Mouse (Mus musculus) lung, postnatal 36 days (tissue): ENCODE measurements around the gene Ogg1.
"Not testable (repeated sequence)": the region's sequence is repeated elsewhere in the genome, so short reads cannot be mapped to it uniquely, and the experiment has no call there.

Experiments
- DNase-seq: peaks from one replicate; pipeline ENCODE4 v3.0.0; 2022; ENCODE audit warnings: mixed read lengths

The Ogg1 gene

DNA sequence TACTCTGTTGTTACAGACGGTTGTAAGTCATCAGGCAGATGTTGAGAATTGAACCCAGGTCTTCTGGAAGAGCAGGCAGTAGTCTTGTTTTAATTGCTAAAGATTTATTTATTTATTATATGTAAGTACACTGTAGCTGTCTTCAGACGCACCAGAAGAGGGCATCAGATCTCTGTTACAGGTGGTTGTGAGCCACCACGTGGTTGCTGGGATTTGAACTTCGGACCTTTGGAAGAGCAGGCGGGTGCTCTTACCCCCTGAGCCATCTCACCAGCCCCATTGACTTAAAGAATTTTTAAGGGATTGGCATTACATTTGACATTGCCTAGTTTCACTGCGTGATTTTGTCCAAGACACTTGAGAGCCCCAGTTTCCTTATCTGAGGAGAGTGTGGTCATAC, 6.0 kb downstream of the Ogg1 start:
- DNase-seq, result not testable (repeated sequence)

DNA sequence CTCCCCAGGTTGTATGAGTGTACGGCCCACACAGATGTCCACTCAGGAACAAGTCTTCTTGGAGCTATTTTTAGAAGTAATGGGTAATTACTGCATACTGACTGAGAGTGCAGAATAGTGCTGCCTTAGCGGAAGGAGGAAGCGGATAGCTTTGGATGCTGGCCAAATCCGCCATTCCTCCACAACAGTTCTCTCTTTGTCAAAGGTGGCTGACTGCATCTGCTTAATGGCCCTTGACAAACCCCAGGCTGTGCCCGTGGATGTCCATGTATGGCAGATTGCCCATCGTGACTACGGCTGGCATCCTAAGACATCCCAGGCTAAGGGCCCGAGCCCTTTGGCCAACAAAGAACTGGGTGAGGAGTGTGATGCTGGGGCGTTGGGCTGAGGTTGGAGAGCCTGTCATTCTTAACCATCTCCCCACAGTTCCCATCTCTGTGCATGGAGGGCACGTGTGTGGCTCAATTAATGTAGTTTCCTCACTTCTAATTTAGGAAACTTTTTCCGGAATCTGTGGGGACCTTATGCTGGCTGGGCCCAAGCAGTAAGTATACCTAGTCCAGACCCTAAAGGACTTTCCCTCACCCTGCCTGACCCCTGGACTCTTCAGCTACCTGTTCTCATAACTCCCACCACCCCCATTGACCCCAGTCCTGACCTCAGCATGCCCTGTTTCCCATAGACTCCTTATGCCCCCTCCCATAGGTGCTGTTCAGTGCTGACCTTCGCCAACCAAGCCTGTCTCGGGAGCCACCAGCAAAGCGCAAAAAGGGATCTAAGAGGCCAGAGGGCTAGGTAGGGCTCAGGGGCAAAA, 6.6 kb downstream of the Ogg1 start:
- peak; percentile 55 for DNase-seq

DNA sequence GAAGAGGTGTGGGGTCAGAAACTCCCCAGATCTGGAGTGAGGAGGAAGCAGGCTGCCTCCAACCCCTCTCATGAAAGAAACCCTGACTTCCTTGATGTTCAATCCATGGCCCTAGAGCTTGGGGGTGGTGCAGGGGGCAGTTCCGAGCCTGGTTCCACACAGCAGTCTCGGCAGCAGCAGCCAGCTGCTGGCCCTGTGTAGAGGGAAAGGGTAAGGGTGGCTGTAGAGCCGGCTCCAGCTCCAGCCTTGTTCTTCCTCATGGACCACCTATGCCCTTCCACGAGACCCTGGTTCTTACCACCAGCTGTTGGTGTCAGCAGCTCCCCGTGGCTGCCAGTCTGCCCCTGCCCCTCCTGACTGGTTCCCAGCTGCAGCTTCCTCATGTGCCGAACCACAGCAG, 7.4 kb downstream of the Ogg1 start:
- no peak for DNase-seq

DNA sequence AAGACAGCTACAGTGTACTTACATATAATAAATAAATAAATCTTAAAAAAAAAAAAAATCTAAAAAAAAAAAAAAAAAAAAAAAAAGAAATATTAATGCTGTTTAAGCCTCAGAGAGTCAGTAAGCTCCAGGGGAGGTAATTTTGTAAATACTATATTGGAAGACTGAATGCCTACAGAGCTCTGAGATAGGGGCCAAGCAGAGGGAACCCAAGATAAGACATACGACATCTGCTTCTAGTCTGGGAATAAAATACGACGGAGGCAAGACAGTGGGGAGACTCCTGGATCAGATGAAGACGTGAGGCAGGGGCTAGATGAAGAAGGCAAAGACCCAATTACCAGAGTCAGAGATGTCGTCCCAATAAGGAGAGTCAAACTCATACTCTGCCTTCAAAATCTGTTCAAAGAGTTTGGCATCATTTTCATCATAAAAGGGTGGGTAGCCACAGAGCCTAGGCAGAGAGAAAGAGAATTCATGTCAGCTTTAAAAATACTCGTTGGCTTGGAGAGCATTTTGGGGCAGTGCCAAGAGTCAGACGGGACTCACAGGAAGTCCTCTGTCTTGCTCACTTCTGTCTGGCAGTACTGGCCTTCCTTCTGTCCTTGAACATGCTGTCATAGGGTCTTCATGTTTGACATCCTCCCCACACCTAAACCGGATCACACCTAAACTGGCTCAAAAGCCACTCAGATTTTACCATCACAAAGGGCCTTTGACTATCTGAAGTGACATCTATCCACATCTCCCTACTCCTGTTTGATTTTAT, 10.3 kb downstream of the Ogg1 start:
- peak; percentile 35 for DNase-seq

DNA sequence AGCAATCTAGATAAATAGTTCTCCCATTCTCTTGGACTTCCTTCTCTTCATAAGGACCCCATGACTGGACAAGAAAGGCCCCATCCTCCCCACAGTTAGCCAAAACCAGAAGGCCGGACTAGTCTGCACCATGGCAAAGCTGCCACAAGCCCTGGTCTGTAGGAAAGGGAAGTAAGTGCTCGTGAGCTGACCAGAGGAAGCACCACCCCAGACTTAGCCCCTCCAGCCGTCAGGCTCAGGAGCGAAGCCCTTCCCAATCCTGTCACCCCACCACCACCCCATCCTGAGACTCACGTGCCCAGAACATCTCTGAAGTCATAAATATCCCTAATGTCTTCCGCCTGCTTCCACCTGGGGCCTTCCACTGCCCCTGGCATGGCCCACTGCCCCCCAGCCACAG, 14.8 kb downstream of the Ogg1 start:
- peak; percentile 39 for DNase-seq

DNA sequence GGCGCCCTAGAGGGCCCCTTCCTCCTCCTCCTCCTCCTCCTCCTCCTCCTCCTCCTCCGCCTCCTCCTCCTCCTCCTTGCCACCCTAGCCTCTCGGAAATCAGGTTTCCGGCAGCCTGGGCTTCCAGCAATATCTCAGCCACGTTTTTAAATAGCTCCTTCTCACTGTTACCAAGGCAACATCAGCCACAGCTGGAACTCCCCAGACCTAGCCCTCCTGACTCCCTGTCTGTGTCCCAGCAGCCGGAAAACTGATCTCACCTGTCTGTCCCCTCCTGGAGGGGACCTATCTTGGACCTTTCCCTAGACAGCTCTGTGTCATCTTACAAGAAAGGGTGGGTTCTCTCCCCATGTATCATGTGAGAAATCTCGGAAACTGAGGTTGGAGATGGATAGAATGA, 15.5 kb downstream of the Ogg1 start:
- peak; percentile 10 for DNase-seq

DNA sequence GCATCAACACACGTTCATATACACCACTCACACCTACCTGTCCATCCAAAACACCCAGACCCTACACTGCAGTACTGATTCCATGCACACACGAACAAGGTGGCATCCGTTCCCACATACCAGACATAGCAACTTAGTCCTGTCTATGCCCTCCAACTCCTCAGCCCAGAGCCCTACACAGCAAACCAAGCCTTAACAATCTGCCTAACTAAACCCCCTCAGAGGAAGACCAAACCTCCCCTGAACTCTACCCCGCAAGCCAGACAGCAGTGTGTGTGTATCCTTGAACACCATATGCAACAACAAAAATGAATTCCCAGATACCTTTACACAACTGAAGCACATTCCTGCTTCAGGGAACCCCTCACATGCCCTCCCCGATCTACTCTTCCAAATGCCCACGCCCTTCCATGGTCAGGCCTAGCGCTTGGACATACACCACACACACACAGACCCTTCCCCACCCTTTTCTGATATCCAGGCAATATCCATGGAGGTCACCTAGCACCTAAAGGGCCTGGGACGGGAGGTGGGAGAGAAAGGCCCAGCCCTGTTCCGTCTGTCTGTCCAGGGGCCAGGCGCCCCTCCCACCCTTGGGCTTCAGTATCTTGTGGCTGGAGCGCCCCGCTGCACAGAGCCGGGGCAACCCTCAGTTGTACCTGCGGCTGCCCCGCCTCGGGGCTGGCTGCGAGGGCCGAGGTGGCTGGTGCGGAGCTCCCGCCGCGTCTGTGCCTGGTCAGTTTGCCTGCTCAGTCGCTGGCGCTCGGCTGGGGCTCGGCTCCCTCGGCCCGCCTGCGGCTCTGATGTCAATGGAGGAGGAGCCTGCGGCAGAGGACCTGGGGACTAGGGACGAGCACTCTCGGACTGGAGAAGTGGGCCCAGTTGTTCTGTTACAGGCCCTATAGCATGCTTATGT, 16.7 kb downstream of the Ogg1 start, which contains the start of gene Camk1:
Camk1 (minus strand) TSS at position 808 of the 916 bp plus-strand sequence.
- DNase-seq, result peak; percentile 87

DNA sequence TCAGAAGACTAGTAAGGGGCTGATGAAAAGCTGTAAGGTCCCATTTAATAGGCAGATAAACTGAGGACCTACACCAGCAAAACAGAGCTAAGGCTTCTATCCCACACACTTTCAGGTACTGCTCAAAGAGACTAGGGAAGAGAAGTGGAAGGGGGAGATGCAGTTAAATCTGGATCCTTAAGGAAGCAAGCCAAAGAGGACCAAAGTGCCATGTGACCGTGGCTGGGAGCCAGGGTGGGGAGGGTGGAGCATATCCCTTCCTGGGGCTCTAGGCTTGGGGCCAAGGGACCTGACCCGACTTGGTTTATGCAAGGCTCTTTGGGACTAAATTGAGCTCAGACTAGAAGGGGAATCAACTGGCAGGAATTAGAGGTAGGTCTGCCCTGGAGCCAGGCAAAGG, 17.5 kb downstream of the Ogg1 start:
- DNase-seq, result peak; percentile 95

DNA sequence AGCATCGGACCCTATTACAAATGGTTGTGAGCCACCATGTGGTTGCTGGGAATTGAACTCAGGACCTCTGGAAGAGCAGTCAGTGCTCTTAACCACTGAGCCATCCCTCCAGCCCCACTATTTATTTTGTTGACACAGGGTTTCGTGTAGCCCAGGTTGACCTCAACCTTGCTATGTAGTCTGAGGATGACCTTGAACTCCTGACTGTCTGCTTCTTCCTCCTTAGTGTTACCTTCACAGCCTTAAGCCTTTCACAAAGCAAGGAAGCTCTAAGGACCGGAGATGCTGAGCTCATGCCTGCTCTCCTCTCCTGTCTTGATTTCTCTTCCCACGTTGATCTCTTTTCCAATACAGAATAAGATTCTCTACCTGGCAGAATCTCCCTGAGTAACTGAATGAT, 20.1 kb downstream of the Ogg1 start:
- DNase-seq, result no peak

DNA sequence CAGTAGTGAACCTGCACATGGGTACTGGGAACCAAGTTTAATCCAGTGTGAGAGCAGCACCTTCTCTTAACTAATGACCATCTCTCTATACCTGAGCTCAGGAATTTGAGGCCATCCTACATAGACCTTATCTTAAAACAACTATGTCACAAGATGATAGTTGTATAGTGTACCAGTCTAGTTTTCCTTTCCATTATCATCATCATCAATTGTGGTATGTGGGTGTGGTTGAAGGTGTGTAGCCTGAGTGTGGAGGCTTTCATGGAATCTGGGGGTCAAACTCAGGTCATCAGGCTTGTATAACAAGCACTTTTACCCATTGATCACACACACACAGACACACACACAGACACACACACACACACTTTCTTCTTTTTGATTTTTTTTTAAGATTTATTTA, 23.8 kb downstream of the Ogg1 start:
- DNase-seq, result no peak

DNA sequence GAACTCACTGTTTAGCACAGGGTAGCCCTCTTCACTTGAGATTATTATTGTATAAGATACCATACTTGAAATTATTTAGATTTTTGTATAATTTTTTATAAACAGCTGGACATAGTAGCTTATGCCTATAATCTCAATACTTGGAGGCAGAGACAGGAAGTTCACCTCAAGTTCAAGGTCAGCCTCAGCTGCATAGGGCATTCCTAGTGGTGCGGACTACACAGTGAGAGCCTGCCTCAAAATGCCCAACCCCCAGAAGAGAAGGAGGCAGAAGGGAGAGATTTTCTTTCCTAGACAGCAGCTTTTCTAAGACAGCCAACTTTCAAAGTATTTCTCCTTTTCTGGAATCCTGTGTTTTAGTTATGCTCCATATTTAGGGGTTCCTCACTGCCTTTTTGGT, 24.4 kb downstream of the Ogg1 start:
- DNase-seq, result no peak

DNA sequence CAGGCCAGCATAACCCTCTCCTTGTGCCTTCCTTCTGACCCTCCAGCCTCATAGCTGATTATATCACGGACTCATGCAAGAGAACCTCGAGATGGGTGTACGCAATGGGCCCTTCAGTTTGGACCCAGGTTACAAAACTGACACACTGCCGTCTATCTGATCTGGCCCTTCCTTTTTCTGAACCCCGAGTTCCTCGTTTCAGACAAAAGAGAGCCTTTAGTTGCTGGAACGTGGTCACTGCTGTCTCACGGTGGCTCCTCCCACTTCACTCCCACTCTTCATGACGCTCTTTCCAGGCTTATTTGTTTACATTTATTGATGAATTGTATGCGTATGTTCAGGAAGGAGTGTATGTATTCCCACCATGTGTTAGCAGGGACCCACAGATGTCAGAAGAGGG, 24.9 kb downstream of the Ogg1 start:
- peak; percentile 33 for DNase-seq

DNA sequence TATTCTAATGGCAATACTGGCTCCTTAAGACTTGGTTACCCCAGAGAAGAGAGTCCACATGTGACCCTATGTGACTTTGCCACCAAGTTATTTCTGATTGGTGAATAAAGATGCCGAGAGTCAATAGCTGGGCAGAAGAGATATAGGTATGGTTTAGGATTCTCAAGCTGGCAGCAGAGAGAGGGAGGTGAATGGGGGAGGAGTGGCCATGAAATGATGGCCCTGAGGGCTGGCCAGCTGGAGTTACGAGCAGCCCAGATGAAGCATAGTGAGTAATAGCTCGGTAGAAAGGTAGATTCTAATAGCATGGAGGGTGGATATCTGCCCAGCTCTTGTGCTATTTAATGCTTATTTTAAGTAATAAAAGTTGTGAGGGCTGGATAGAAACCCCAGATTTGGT, 26.0 kb downstream of the Ogg1 start:
- no peak for DNase-seq

DNA sequence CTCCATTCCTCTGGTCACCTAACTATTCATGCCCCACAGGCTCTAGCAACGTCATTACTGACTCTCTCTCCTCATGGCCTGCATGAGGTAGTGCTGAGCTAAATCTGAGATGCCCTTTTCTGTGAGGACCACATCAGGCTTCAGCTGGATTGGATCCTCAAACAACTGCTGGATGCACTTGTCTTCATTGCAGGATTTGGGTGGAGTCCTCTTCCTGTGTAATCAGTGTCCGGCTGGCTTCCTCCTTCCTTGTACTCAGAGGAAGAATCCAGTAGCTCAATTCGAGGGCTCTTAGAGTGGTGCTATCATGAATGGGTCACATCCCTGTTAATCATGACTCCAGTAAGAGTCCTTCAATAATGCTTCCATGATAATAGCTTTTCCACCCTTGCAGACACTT, 26.9 kb downstream of the Ogg1 start:
- peak; percentile 50 for DNase-seq

DNA sequence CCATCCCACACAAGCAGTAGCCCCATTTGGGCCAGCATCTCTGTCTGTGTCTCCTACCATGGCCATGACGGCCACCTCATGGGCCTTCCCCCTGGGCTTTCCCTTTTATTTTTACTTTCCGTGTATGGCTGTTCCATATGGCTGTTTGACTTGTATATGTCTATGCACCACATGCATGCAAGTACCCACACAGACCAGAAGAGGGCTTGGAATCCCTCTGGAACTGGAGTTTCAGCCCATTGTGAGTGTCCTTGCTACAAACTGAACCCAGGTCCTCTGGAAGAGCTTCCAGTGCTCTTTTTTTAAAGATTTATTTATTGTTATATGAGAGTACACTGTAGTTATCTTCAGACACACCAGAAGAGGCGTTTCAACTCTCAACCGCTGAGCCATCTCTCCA, 34.7 kb downstream of the Ogg1 start:
- DNase-seq, result no peak

DNA sequence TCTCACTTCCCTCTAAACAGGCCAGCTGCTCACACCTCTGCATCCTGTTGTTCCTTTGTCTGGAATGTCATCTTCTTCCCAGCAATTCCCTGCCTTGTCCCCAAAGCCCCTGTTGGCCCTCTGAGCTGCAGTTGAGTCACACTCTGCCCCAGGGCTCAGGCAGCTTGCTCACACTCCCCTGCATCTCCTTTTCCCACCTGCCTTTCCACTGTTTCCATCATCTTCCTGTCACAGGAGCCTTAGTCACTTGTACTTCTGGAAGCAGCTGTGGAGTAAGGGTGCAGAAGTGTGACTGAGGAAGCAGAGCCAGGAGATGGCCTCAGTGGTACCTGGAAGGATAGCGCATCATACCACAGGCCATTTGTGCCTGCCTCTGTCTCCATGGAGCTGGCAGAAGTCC, 35.5 kb downstream of the Ogg1 start:
- no peak for DNase-seq

DNA sequence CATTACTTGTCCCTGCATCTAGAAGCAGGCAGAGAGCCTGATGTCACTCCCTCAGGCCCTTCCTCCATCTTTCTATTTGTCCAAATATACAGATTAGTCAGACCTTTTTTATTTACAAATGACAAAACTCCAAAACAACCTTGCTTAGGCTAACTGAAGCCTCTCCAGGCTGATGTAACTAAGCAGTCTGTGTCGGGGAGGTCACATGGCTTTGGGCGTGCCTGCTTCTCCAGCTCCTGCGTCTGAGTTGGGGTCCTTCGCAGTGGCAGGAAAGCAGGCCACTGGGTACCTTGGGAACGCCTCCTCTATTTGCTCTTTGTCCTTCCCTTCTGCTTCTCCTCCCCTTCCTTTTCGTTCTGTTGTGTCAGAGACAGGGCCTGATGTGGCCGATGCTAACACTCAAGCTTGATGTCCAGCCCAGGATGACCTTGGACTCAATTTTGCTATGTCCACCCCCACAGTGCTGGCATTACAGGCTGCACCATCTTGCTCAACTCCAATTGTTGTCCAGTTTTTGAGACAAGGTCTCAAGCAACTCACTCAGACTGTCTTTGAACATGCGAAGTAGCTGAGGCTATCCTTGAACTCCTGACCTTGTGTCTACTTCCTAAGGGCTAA, 37.9 kb downstream of the Ogg1 start:
- no peak for DNase-seq

DNA sequence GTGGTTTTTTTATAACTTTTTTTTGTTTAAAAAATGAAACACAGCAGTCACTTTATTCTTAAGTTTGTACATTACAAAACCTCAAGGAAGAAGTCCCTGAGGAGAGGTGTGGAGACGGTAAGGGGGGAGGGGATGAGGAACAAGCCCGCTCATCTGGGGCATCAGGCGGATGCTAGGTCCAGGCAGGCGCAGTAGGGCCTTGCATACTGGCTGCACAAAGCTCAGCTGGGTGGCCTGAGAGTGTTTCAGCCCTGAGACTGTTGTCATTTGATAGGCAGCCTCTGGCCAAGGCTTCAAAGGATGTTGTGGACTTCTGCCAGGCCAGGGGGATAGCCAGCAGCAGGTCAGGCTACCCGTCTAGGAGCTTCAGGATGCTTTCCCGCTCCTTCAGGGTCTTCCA, 39.9 kb downstream of the Ogg1 start:
- DNase-seq, result no peak

DNA sequence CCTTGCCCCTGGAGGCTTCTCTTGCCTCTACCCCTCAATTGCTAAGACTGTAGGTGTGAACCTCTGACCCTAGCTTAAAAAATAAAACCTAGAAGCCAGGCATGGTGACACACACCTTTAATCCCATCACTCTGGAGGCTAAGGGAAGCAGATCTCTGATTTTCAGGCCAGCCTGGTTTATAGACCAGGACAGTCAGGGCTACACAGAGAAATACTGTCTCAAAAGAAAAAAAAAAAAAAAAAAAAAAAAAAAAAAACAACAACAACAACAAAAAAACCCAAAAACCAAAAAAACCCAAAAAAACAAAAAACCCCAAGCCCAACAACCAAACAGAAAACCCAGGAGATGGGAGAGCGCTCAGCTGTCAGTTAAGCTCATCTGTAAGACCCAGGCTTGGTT, 40.8 kb downstream of the Ogg1 start:
- no peak for DNase-seq

DNA sequence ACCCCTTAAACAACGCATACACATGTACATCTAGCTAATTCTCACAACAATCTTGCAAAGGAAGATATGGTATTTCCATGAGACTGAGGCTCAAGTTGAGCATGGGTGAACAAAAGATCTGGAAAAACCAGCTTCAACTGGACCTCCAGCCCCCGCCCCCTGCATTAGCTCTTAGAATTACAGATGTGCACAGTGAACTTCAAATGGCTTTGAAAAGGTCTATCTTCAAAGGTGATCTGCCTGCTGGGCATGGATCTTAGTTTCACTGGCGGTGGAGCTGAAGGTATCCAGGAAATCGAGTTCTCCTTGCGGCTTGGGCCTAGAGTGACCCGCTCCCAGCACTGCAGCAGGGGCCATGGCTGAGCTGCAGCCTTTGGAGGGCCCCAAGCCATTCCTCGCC, 41.4 kb downstream of the Ogg1 start:
- DNase-seq, result no peak

DNA sequence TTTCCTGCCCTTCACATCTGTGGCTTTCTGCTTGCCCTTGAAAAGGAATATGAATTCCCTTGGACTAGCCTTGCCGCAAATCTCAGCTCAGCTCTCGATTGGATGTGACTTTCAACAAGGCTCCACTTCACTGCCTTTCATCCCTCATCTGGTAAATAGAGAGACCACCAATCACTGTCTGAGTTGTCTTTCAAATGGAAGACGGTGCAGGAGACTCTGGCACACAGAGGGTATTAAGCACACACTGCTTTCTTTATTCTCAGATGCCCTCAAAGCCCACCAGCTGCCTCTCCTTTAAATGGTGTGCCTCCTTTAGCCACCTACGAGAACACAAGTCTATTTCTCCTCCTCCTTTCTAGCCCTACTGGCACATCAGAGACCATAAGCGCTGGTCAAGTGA, 41.8 kb downstream of the Ogg1 start:
- DNase-seq, result no peak

DNA sequence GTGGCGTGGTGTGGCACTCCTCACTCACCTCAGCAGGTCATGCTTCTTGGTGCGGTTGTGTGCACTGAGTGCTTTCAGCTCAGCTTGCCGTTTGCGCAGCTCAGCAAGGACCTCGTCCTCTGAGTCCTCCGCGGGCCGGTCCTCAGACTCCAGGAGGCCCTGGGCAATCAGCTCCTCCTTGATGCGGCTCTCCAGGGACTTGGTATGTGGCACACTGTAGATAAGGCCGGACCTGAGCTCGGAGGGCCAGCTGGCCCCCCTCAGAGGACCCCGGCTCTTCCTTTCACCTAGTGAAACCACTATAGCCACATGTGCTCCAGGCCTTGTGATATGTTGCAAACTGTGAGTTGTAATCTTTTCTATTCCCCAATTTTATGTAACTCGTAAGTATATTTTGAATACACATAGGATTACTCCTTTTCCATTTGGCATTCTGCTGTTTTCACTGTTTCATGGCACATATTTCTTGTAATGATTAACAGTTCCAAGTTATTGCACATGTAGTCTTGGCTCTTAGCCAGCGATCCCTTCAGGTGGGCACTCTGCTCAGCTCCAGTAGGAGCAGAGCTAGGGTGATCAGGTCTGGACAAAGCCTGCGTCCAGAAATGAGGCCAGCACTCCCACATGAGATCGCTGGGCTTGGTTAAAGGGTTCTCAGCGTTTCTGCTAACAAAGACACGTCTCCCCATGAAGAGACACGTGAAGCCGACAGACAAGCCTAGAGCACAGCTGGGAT, 43.6 kb downstream of the Ogg1 start:
- no peak for DNase-seq
